Mouse (Mus musculus): ENCODE data around the gene Sars2.

GRCm38 (mm10) chr7:28717726-28718125, 24.1 kb upstream of the Sars2 start:
- TF ChIP-seq CTCF (IDR thresholded peaks at IDR 0.05; ENCODE audit: borderline replicate concordance, insufficient read depth, low read length), result no peak
- no peak for TF ChIP-seq POLR2A (IDR thresholded peaks at IDR 0.05; ENCODE audit: low read depth, low read length)
